Mouse (Mus musculus): ENCODE data around the gene Postn. TPM values are rescaled to one million over a fixed set of nuclear protein-coding genes. Genes with fewer than 3 reads are reported as not detected.

Gene Postn
- polyA plus RNA-seq (2012; ENCODE audit: low replicate concordance) = 0.76 and 2.2 TPM in 2 replicates

DNA sequence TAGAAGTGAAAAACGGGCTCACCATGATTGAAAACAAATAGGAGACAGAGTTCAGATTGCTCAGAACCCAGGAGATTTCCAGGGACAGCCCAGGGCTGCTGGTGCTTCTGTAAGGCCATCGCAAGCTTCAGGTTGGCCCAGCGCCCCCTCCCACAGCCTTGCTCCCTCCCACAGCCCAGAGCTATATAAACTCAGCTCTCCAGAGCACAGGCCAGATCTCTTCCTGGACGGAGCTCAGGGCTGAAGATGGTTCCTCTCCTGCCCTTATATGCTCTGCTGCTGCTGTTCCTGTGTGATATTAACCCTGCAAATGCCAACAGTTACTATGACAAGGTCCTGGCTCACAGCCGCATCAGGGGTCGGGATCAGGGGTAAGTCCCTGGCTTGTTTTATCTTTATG, at the start of gene Postn:
Gene Postn, plus strand, starts transcription at position 213 of the 400 bp plus-strand sequence.

Other genes with a start within 250 kb of the Postn start
- not detected in 2 replicates for gene Trpc4, start 205.1 kb upstream of the Postn start, polyA plus RNA-seq (2012; ENCODE audit: low replicate concordance)

Data from hematopoietic multipotent progenitor cell, adult 10-12 weeks (in vitro differentiated cells).